Mouse (Mus musculus): ENCODE results near the gene Shoc2.

Shoc2 gene

DNA sequence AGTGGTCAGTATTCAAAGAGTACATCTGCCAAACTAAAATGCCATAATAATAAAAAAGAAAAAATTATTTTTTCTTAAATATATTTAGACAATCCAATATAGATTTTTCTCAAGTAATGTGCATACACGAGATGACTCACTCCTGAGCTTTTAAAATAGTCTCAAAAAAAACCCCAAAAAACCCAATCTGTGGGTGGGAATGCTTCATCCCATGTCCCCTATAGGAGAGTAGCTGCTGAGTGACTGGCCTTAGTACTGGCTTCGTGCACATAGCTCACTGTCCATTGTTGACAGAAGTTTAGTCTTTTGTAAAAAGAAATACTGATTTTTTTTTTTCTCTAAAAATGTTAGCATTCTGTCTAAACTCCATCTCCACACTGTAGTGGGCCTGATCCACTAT lies 46.4 kb downstream of the Shoc2 start:
- in situ Hi-C loops (cut with MboI; ENCODE audit: unreplicated experiment in 2 of 2): no loop called here

DNA sequence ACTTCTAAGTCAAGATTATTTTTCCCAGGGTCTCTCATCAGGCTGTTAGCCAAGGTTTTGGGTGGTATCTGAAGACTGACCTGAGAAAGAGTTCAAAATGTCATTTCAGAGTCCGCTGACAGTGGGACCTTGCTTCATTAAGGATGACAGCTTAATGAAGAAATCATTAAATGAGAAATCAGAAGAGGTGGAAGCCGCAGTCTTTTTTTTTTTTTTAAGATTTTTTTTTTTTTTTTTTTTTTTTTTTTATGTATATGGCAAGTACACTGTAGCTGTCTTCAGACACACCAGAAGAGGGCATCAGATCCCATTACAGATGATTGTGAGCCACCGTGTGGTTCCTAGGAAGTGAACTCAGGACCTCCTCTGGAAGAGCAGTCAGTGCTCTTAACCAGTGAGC lies 49.8 kb downstream of the Shoc2 start:
- in situ Hi-C loops (cut with MboI; ENCODE audit: unreplicated experiment in 2 of 2): no loop called here

DNA sequence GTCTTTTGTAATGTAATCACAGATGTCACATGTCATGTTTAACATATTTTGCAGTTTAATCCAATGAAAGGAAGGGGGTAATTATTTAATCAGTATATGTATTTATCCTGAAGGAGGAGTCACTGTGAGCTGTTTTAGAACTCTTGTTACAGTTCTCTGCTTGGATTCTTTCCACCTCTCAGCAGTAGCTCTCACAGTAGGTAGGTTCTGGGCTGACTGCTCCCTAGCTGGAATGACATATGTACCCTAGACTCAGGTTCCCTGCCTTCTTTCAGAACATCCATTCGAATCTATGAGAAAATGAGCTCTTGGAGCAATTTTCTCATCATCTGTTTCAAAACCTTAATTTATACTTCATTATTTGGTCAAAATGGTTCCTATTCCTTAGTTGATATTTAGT lies 50.2 kb downstream of the Shoc2 start:
- in situ Hi-C loops (cut with MboI; ENCODE audit: unreplicated experiment in 2 of 2): no loop called here

DNA sequence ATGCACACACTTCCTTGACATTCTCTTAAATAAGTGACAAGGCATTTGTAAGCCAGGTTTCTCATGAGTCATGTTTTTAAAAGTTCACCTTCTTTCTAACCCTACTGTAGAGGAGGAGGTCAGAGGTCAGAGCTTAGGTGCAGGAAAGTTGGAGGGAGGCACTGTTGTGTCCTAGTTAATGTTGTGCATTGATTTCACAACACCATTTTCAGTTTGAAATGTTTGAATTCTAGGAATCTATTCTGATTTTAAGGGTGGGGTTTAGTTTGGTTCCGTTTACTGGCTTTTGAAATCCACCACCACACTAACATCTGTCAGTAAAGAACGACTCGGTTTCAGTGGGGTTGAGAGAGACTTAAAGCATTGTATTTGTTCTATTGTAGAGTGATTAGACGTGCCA lies 66.9 kb downstream of the Shoc2 start:
- in situ Hi-C loops (cut with MboI; ENCODE audit: unreplicated experiment in 2 of 2): no loop called here

DNA sequence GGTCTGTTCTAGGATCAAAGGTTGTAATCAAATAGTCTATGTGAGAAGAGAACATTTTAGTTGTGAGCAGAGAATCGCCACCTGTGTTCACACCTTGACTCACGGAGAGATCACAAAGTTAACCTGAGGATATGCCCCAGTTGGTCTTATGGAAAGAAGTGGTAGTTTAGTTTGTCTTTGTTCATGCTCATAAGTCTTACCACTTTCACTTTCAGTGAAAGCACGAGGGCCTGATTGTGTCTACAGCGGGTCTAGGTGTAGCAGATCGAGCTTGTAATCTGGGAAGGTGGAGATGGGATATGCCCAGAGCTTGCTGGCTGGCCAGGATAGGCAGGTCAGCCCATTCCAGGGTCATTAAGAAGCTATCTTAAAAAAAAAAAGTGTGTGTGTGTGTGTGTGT lies 70.9 kb downstream of the Shoc2 start:
- in situ Hi-C loops (cut with MboI; ENCODE audit: unreplicated experiment in 2 of 2): no loop called here

DNA sequence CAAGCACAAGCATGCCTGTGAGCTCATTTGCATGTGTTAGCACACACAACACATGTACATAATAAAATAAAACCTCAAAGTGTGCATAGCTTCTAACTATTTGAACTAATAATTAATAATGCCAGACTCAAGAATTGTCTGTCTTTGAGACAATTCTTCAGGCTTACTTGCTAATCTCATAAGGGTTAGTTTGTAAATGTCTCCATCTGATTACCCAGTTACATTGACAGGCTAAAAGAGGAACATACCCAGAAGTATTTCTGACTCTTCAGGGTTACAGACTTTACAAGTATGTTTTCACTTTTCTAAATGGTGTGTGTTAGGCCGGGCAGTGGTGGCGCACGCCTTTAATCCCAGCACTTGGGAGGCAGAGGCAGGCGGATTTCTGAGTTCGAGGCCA lies 71.4 kb downstream of the Shoc2 start:
- in situ Hi-C loops (cut with MboI; ENCODE audit: unreplicated experiment in 2 of 2): no loop called here

DNA sequence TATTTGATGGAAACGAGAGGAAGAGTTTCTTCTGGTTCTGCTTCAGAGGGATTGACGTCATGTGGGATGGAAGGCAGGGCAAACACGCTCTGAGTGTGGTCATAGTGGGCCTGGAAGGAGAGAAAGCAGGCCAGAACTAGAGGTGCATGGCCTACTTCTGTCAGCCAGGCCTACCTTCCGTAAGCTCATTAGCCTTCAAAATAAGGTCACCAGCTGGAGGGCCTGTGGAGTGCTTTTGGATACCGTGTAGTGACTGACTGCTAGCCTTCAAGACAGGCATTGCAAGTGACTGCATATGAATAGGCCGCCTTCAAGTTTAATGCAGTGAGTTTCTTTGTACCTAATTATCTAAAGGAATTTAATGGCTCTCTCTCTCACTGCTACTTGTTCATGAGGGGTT lies 91.0 kb downstream of the Shoc2 start:
- in situ Hi-C loops (cut with MboI; ENCODE audit: unreplicated experiment in 2 of 2): loop anchor here in 1 of 2 experiments (25.0 kb wide), 2 partner anchors 1027 to 1277 kb away; partner anchors contain the start of genes Vti1a and Zdhhc6

DNA sequence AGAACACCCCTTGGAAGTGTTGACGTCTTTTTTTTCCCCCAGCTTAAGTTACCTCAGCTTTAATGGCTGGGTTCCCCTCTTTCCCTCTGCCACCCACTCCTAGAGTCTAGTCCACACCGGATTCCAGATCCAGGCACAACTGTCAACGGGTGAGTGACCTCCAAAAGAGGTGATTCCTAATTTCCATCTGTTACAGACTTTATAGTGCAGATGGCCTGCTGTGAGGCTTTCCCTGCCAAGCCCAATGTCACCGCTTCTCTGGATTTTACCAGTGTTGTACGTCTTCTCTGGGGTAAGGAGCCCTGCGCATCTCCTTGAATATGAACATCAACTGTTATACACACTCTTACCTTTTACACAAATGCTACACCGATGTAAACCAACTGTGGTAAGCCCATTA lies 95.3 kb downstream of the Shoc2 start:
- in situ Hi-C loops (cut with MboI; ENCODE audit: unreplicated experiment in 2 of 2): loop anchor here in 1 of 2 experiments (25.0 kb wide), 2 partner anchors 1023 to 1273 kb away; partner anchors contain the start of genes Vti1a and Zdhhc6

DNA sequence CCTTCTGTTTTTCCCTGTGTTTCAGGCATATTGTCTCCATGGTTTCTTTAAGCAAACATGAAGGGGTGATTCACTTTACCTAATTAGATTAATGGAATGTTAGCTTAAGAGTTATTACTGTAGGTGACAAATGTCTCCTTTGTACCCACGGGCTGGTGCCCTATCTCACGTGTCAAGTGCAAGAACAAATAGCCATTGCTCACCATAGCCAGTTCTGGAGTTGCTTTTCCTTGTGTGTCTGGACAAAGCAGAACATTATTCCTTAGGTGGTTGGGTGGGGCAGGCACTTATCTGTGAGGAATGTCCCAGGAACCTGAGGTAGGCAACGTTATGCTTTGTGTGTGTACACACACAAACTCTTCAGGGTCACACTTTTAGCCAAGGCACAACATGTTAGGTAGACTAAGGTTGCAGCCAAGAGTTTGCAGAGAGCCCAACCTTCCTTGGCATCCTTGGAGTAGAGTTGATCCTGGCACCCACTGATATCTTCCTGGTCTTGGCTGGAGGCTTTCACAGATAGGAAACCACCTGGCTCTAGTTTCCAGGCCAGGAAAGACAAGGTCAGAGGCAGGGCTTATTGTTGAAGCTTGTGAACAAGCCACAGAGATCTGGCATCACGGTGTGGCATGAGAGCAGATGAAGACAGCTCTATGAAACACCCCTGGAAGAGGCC lies 96.4 kb downstream of the Shoc2 start:
- in situ Hi-C loops (cut with MboI; ENCODE audit: unreplicated experiment in 2 of 2): loop anchor here (5.0 to 25.0 kb wide), 4 partner anchors 1022 to 1272 kb away; partner anchors contain the start of genes Vti1a (in 1 of the 2) and Zdhhc6 (in 1 of the 2)

DNA sequence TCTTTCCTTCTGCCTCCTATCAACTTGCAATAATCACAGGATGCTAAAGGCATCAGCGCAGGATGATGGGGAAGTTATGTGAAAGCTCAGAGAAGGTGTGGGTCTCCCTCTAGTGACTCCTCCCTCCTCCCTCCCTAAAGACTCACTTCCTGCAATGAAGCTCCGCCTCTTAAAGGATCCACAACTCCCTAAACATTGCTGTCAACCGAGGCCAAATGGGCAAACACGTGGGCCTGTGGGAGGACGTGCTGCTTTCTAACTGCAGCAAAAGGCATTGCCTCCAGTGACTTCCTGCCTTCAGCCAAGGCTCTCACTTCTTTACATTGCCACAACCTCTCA lies 96.9 kb downstream of the Shoc2 start:
- in situ Hi-C loops (cut with MboI; ENCODE audit: unreplicated experiment in 2 of 2): loop anchor here (5.0 to 25.0 kb wide), 4 partner anchors 1021 to 1271 kb away; partner anchors contain the start of genes Vti1a (in 1 of the 2) and Zdhhc6 (in 1 of the 2)

DNA sequence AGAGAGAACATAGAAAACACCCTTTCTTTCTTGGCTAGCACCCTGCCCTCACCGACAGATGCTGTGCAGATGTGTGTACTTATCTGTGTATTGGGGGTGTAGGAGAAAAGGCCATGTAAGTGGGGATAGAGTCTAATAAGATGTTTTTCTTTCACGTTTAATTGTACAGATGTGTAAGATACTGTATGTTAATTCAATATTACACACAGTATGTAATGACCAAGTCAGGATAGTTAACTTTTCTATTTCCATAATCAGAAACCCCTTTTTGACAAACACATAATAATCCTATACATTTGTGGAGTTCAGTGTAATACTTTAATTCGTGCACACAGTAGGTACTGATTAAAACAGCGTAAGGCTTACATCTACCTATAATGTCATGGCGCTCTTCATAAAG lies 99.7 kb downstream of the Shoc2 start, which contains the start of gene Adra2a:
Adra2a (plus strand) TSS at position 301 of the 400 bp plus-strand sequence.
- in situ Hi-C loops (cut with MboI; ENCODE audit: unreplicated experiment in 2 of 2): loop anchor here (5.0 to 25.0 kb wide), 4 partner anchors 1018 to 1268 kb away; partner anchors contain the start of genes Vti1a (in 1 of the 2) and Zdhhc6 (in 1 of the 2)

DNA sequence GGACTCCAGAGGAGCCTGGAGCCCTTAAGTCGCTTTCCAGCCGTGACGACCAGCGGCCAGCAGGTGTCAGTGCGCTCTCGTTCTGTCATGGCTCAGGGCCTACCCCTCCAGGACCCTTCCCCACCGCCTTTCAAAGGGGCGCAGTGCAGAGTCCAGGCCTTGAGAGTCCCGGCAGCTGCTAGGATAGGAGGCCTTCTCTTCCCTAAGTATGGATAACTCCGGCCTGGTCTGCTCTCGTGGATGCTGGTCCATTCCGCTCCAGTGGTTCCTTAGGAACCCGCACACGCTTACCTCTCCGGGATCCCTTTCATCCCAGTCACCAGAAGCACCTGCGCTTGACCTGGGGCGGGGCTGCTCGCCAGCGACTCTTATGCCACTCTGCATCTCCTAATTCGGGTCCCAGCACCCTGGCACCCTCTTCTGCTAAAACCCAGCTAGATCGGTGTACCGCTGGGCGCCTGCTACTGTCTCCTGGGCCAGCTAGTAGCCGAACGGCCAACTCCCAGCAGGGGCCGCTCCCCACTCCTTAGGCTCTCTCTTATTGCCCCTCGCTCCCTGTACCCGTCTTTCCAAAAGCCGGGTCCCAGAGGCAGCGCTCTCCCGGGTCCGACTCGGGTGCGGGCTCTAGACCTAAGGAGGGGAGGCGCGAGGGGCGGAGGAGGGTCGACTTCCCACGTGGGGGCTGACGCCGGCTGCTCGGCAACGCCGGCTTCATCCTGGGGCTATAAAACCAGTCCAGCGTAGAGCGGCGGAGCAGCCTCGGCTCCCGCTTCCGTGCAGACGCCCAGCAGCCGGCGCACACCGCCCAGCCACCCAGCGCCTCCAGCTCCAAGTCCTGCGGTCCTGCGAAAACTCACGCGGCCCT lies 100.6 kb downstream of the Shoc2 start:
- in situ Hi-C loops (cut with MboI; ENCODE audit: unreplicated experiment in 2 of 2): loop anchor here (5.0 to 25.0 kb wide), 4 partner anchors 1018 to 1268 kb away; partner anchors contain the start of genes Vti1a (in 1 of the 2) and Zdhhc6 (in 1 of the 2)

DNA sequence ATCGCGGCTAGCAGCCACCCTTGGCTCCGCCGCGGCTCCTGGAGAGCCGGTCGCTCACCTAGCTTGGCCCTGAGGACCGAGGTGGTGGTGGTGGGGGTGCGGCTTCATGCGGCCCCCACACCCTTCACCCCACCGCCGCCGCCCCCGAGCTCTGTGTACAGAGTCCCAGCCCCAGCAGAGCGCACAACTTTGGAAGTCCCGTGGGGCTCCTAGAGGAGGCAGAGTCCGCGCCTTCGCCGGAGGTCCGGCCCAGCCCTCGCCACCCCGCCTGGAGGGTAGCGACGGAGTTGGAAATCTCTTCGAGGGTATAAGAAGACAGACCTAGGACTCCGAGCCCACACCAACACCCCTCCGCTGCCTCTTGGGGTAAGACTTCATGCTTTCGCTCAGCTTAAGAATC lies 101.3 kb downstream of the Shoc2 start:
- in situ Hi-C loops (cut with MboI; ENCODE audit: unreplicated experiment in 2 of 2): loop anchor here (10.0 to 25.0 kb wide), 3 partner anchors 1017 to 1267 kb away; partner anchors contain the start of genes Vti1a (in 1 of the 2) and Zdhhc6 (in 1 of the 2)

DNA sequence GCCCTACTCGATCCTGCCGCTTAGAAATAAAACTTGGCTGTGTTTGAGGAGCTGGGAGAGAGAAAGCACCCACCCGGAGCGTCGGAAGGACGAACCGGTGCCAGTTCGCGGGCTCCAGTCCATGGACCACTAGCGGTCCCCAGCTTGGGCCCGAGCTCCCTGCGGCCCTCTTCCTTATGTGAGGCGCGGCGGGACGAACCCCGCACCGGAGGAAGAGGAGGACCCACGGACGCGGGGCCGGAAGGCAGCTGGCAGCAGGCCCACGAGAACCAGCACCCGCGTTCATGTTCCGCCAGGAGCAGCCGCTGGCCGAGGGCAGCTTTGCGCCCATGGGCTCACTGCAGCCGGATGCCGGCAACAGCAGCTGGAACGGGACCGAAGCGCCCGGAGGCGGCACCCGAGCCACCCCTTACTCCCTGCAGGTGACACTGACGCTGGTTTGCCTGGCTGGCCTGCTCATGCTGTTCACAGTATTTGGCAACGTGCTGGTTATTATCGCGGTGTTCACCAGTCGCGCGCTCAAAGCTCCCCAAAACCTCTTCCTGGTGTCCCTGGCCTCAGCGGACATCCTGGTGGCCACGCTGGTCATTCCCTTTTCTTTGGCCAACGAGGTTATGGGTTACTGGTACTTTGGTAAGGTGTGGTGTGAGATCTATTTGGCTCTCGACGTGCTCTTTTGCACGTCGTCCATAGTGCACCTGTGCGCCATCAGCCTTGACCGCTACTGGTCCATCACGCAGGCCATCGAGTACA lies 102.0 kb downstream of the Shoc2 start:
- in situ Hi-C loops (cut with MboI; ENCODE audit: unreplicated experiment in 2 of 2): loop anchor here (10.0 to 25.0 kb wide), 3 partner anchors 1016 to 1266 kb away; partner anchors contain the start of genes Vti1a (in 1 of the 2) and Zdhhc6 (in 1 of the 2)

DNA sequence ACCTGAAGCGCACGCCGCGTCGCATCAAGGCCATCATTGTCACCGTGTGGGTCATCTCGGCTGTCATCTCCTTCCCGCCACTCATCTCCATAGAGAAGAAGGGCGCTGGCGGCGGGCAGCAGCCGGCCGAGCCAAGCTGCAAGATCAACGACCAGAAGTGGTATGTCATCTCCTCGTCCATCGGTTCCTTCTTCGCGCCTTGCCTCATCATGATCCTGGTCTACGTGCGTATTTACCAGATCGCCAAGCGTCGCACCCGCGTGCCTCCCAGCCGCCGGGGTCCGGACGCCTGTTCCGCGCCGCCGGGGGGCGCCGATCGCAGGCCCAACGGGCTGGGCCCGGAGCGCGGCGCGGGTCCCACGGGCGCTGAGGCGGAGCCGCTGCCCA lies 102.6 kb downstream of the Shoc2 start:
- in situ Hi-C loops (cut with MboI; ENCODE audit: unreplicated experiment in 2 of 2): loop anchor here (10.0 to 25.0 kb wide), 3 partner anchors 1016 to 1266 kb away; partner anchors contain the start of genes Vti1a (in 1 of the 2) and Zdhhc6 (in 1 of the 2)

DNA sequence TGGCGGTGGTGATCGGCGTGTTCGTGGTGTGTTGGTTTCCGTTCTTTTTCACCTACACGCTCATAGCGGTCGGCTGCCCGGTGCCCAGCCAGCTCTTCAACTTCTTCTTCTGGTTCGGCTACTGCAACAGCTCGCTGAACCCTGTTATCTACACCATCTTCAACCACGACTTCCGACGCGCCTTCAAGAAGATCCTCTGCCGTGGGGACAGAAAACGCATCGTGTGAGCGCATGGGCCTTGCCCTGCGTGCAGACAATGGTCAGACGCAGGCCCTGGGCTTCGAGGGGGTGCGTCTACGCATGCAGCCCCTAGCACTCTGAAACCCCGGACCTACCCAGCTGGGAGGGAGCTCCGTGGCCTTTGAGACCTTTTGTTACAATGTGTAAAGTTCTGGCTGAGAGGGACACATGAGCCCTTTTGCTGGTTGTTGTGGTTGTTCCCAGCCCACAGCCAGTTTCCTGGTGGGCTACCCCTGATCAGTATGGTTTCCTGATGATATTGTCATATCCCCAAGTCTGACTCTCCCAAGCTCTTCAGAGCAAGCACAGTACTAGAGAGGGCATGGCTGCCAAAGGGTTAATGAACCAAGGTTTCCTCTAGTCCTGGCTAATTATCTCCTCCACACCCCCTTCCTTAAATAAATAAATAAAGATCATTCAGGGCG lies 103.4 kb downstream of the Shoc2 start:
- in situ Hi-C loops (cut with MboI; ENCODE audit: unreplicated experiment in 2 of 2): loop anchor here (10.0 to 25.0 kb wide), 3 partner anchors 1015 to 1265 kb away; partner anchors contain the start of genes Vti1a (in 1 of the 2) and Zdhhc6 (in 1 of the 2)

DNA sequence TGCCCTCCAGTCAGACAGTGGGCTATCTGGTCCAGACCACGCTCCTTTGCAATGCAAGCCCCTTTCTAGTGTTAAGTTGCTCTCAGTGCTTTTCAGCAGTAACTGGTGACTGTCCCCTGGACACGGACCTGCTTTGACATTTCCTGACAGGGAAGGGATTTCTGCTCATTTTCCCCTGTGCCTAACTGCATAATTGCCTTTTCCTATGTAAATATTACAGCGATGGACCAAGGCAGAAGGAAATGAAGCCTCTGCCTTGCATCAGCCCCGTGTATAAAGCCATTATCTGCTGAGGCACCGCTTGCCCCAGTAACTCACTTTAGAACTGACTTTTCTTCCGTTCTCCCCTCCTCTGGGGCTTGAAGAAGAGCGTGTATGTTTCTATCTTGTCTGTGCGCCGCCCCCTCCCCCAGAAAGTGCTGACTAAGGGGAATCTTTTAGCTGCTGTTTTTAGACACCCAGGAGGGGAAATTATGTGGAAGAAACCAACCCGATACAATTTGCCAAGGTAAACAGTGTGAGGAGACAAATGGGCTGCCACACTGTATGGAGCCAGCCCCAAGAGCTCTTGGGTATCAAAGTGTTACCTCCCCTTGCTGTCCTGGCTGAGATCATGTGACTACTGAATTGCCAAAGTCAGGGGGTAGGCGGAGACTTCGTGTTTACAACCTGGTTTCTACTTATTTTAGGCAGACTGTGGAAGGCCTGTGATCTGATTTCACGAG lies 104.2 kb downstream of the Shoc2 start:
- in situ Hi-C loops (cut with MboI; ENCODE audit: unreplicated experiment in 2 of 2): loop anchor here (10.0 to 25.0 kb wide), 3 partner anchors 1014 to 1264 kb away; partner anchors contain the start of genes Vti1a (in 1 of the 2) and Zdhhc6 (in 1 of the 2)

DNA sequence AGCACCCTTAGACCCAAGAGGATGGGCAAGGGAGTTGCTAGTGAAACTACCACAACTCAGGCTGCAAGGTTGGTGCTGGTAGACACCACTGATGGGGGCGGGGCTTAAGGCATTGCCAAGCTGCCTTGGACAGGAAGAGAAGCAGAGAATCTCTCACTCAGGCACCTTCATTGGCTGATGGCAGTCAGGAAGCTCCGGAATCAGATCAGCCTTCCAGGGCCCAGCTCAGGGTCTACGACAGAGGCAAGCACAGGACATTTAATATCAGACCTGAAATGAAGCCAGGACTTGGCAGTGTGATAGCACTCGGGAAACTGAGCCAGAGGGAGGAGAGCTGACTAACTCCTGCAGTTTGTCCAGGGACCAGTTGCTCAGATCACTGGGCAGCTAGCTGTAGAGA lies 107.5 kb downstream of the Shoc2 start:
- in situ Hi-C loops (cut with MboI; ENCODE audit: unreplicated experiment in 2 of 2): no loop called here

DNA sequence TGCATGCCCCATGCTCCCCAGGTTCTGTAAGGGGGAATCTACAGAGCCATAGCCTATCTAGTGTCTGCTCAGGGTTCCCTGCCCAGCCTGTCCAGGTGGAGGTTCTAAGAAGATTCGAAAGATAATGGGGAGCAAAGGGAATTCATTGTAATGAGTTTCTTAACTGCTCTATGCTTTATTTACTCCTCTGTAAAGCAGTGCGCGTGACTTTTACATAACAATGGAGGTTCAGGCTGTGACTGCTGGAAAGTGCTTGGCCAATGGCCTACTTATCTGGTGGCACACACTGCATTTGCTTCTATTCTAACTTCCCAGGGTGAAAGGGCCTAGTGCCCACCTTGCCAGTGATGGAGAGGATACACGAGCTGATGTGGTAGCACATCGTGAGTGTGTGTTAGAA lies 111.7 kb downstream of the Shoc2 start:
- in situ Hi-C loops (cut with MboI; ENCODE audit: unreplicated experiment in 2 of 2): no loop called here
